Mouse (Mus musculus) granulocyte monocyte progenitor cell, adult 5-6 weeks (primary cell): ENCODE results near the gene Fam181b. TPM values are rescaled to one million over a fixed set of nuclear protein-coding genes. Genes with fewer than 3 reads are reported as not detected.

Source experiments
- ATAC-seq: replicated peaks from 2 replicates; pipeline ENCODE4 v1.8.0; 2016; ENCODE audit warnings: mild to moderate bottlenecking, moderate TSS enrichment, inconsistent platforms; ENCODE audit not compliant: poor library complexity, severe bottlenecking
- total RNA-seq, 2 experiments: library from RNA; stranded (forward) in 1 of 2; stranded (reverse) in 1 of 2; fragments of 200-712, 200-1000 nt in 1 of 2; fragments of >200 nt in 1 of 2; fragmentation: Nextera tagmentation in 1 of 2; gene quantifications; 2 replicates each; pipeline ENCODE4 v1.2.3; 2014 to 2017

Fam181b gene
- total RNA-seq, 2 experiments from 2014 or later: not detected

DNA sequence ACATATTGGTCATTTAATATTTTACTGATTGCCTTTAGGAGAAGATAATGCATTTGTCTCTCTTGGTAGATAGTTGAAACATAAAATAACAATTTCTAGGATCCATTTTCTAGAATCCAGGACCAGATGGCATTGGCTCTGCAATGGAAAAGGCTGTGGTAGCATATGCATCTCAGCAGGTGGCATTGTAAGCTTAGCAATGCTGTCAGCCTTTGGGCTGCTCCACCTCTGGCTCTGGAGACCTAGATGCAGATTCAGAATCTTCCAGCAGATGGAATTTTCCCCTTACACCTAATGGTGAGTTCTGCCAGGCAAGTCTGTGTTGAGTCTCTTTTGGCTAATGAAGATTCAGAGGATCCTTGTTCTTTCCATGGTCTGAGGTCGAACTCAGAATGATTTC is 44.3 kb downstream of the Fam181b start:
- ATAC-seq: no peak

Other genes starting within 250 kb of the Fam181b start
- gene Ddias, start 205.6 kb upstream of the Fam181b start, total RNA-seq (2014; fragmentation: Nextera tagmentation): 7.9 and 19.5 TPM in 2 replicates
- 10.9 and 13.7 TPM in 2 replicates for gene Ddias, start 205.6 kb upstream of the Fam181b start, total RNA-seq (2017)
- 62.9 and 70.4 TPM in 2 replicates for gene Prcp, start 205.4 kb upstream of the Fam181b start, total RNA-seq (2014; fragmentation: Nextera tagmentation)
- gene Prcp, start 205.4 kb upstream of the Fam181b start, total RNA-seq (2017): 40.3 and 46.4 TPM in 2 replicates